ENCODE assay signal across 8 mouse cellular contexts in genomic region chr6:108658416-108659201, GRCm38 (mm10). TPM values are rescaled to one million over a fixed set of nuclear protein-coding genes. Genes with fewer than 3 reads are reported as not detected.
DNase-seq lines count a peak whose midpoint lies in the region; ATAC-seq and TF ChIP-seq lines count a peak whose summit lies in the region.

No protein-coding gene starts in this region.

- peaks cover 28% of the 10 kb centered on the region for H3K4me1 ChIP-seq in forebrain, embryonic 12.5 days
- H3K4me1 ChIP-seq in small intestine, adult 2 months (ENCODE audit: control insufficient read depth, insufficient read depth, insufficient read length, low read length), result peaks cover 3% of the 10 kb centered on the region; the same call in 1 of the 2 replicates

- H3K36me3 ChIP-seq in forebrain, embryonic 12.5 days (replicated peaks), result no peaks in the 10 kb centered on the region
- no peaks in the 10 kb centered on the region for H3K36me3 ChIP-seq in macrophage (ENCODE audit: inconsistent target)
- peaks cover 12% of the 10 kb centered on the region for H3K36me3 ChIP-seq in small intestine, adult 2 months (ENCODE audit: control insufficient read depth, insufficient read depth, low read length)

- peak overlapping the region; percentile 90 for H3K27ac ChIP-seq in forebrain, embryonic 12.5 days
- H3K27ac ChIP-seq in macrophage, result peak overlapping the region; percentile 92
- H3K27ac ChIP-seq in small intestine, adult 2 months (ENCODE audit: insufficient read depth, low read depth, low read length), result peak overlapping the region; percentile 93

- no peaks in the 10 kb centered on the region for H3K9me3 ChIP-seq in forebrain, embryonic 12.5 days

- intact Hi-C loops in heart, postnatal 25 days (cut with DNase I), result loop anchor here (1.0 to 2.0 kb wide), 3 partner anchors 88 to 232 kb away; no protein-coding TSS in a partner anchor

- DNase-seq in CD4-positive helper T cell, adult 2 months (ENCODE audit: low read depth, low spot score), result peak; percentile 74
- peak; percentile 71 for DNase-seq in adrenal gland, postnatal 25 days
- peak; percentile 46 for DNase-seq in heart, postnatal 25 days (ENCODE audit: low spot score)
- DNase-seq in kidney, postnatal 36 days, result peak; percentile 89 to 92

- ATAC-seq in forebrain, embryonic 12.5 days (ENCODE audit: low FRiP score), result 0 out of 2 replicates have a peak, but pooled peaks have one; percentile 2
- no peak for ATAC-seq in erythroid progenitor cell, adult 5-6 weeks (replicated peaks; ENCODE audit: low FRiP score, poor library complexity, severe bottlenecking)

- peak; percentile 43; the same call in 1 of the 2 replicates for TF ChIP-seq POLR2A in small intestine, adult 2 months (IDR thresholded peaks at IDR 0.05; ENCODE audit: low read depth, low read length)

- peaks cover 27% of the 10 kb centered on the region for H3K27me3 ChIP-seq in forebrain, embryonic 12.5 days
- H3K27me3 ChIP-seq in small intestine, adult 2 months (ENCODE audit: control insufficient read depth, insufficient read depth, low read length), result no peaks in the 10 kb centered on the region

- H3K79me2 ChIP-seq in macrophage (ENCODE audit: inconsistent target), result peaks cover 28% of the 10 kb centered on the region; the same call in 1 of the 2 replicates

- H3K4me2 ChIP-seq in forebrain, embryonic 12.5 days, result peak overlapping the region; percentile 99

- no peak for TF ChIP-seq CTCF in small intestine, adult 2 months (IDR thresholded peaks at IDR 0.05; ENCODE audit: extremely low read depth, insufficient read length, insufficient replicate concordance, low read depth, low read length)

- peak overlapping the region; percentile 75 for H3K9ac ChIP-seq in forebrain, embryonic 12.5 days

- WGBS in forebrain, embryonic 12.5 days, result 1% methylated on average over 31 of the region's 31 CpGs
- 8% methylated on average over 31 of the region's 31 CpGs for WGBS in macrophage (ENCODE audit: missing documents)
- 1% methylated on average over 31 of the region's 31 CpGs for WGBS in small intestine, adult 2 months

- H3K4me3 ChIP-seq in forebrain, embryonic 12.5 days (replicated peaks), result peak overlapping the region; percentile 56
- peak overlapping the region; percentile 39 for H3K4me3 ChIP-seq in macrophage (ENCODE audit: inconsistent target)
- H3K4me3 ChIP-seq in small intestine, adult 2 months (ENCODE audit: low read depth, low read length), result peak overlapping the region; percentile 73

RNA-seq across cellular contexts. Expression of gene Bhlhe40, which starts 1.8 kb away (rescaled TPM):
- total RNA-seq in adrenal gland, postnatal 25 days (2021), result 191 and 201 TPM in 2 replicates
- polyA plus RNA-seq in forebrain, embryonic 12.5 days (2016; fragmentation: Nextera tagmentation; extraction: Ambion mirVana), result 7.8 and 9.9 TPM in 2 replicates
- total RNA-seq in heart, postnatal 25 days (2021), result 10 to 100 TPM; 30.2 to 62.0 TPM
- total RNA-seq in macrophage (2018; cell fraction: chromatin; rRNA removed), result 100 to 1,000 TPM in 2 of 26 experiments, 10 to 100 TPM in 17, 1 to 10 TPM in 7; 3.4 to 140 (median 20.8) TPM
- total RNA-seq in macrophage (2018; cell fraction: cytosol; rRNA removed), result 10 to 100 TPM in 17 of 26 experiments, 1 to 10 TPM in 9; 3.5 to 84.2 (median 19.2) TPM
- 100 to 1,000 TPM in 2 of 26 experiments, 10 to 100 TPM in 19, 1 to 10 TPM in 5; 6.5 to 105 (median 23.2) TPM for total RNA-seq in macrophage (2018; cell fraction: nucleus; rRNA removed)
- 14.2 to 18.7 TPM (median 16.9 TPM) in 3 replicates for polyA plus RNA-seq in macrophage (2018)
- polyA plus RNA-seq in small intestine, adult 2 months (2012; rRNA removed), result 10.7 and 22.2 TPM in 2 replicates
- 1.3 and 2.5 TPM in 2 replicates for total RNA-seq in erythroid progenitor cell, adult 5-6 weeks (2015; ENCODE audit: low replicate concordance)
- total RNA-seq in erythroid progenitor cell, adult 5-6 weeks (2017; ENCODE audit: low replicate concordance), result 2.6 and 5.6 TPM in 2 replicates

Comparison
In these comparisons a context has a peak if more than half of its experiments do, and no peak if none do; other contexts are left out.
1. RNA of gene Bhlhe40, which starts 1.8 kb away (total RNA-seq): 191 to 201 TPM in adrenal gland, postnatal 25 days and 30.2 to 62.0 TPM in heart, postnatal 25 days; 1.3 to 5.6 TPM in erythroid progenitor cell, adult 5-6 weeks; every median in the first group is over 4 times any median in the second.
2. Peak in every context shown above with its lines, with median percentiles within 50 percentile points of each other: DNase-seq, H3K27ac ChIP-seq and H3K4me3 ChIP-seq.